Mouse (Mus musculus): ENCODE measurements around the gene Tnpo3. TPM values are rescaled to one million over a fixed set of nuclear protein-coding genes. Genes with fewer than 3 reads are reported as not detected.

Gene Tnpo3
- polyA plus RNA-seq, 1 experiment: 1.1 TPM

- no peaks in the 10 kb centered on the region for H3K36me3 ChIP-seq (ENCODE audit: control insufficient read depth)
- H3K27me3 ChIP-seq (ENCODE audit: control insufficient read depth): peaks cover 63% of the 10 kb centered on the region
- H3K4me1 ChIP-seq (ENCODE audit: control insufficient read depth): no peaks in the 10 kb centered on the region; the same call in 1 of the 2 replicates
- no peak overlapping the region for H3K4me3 ChIP-seq (replicated peaks)
- no peaks in the 10 kb centered on the region; the same call in 1 of the 2 replicates for H3K9me3 ChIP-seq (ENCODE audit: control insufficient read depth, low read length)
- TF ChIP-seq GATA1 (IDR thresholded peaks at IDR 0.05; ENCODE audit: low read length) (no peak), TAL1 (IDR thresholded peaks at IDR 0.05; ENCODE audit: low read length) (no peak)
These were observed 79.6 kb downstream of the Tnpo3 start for GRCm38 (mm10) chr6:29530050-29530449.

DNA sequence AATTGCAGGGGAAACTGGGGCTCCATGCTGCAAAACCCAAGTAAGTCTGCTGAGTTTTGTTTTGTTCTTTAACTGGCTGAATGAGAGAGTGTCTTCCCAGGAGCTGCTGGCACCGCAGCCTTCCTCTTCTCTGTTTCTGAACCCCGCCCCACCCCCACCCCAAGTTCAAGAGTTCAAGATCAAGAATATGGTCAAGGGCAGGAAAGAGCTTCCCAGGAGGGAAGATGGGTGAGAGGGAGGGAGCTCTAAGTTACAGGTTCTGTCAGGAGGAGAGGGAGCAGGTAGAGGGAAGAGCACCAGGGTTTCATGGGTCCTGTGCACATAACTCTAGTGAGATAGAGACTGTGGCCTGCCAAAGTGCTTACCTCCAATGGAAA is 80.3 kb downstream of the Tnpo3 start:
- no peak for TF ChIP-seq GATA1 (IDR thresholded peaks at IDR 0.05; ENCODE audit: low read length)
- Histone ChIP-seq H3K9me3 (ENCODE audit: control insufficient read depth, low read length) (no peaks in the 10 kb centered on the region; the same call in 1 of the 2 replicates), H3K27me3 (ENCODE audit: control insufficient read depth) (peaks cover 67% of the 10 kb centered on the region), H3K4me3 (replicated peaks) (no peak overlapping the region), H3K4me1 (ENCODE audit: control insufficient read depth) (no peaks in the 10 kb centered on the region; the same call in 1 of the 2 replicates), H3K36me3 (ENCODE audit: control insufficient read depth) (no peaks in the 10 kb centered on the region)

- H3K36me3 ChIP-seq (ENCODE audit: control insufficient read depth): no peaks in the 10 kb centered on the region
- H3K4me3 ChIP-seq (replicated peaks): no peak overlapping the region
- H3K9me3 ChIP-seq (ENCODE audit: control insufficient read depth, low read length): no peaks in the 10 kb centered on the region; the same call in 1 of the 2 replicates
- H3K27me3 ChIP-seq (ENCODE audit: control insufficient read depth): peaks cover 72% of the 10 kb centered on the region
- no peak for TF ChIP-seq GATA1 (IDR thresholded peaks at IDR 0.05; ENCODE audit: low read length)
- no peak for TF ChIP-seq TAL1 (IDR thresholded peaks at IDR 0.05; ENCODE audit: low read length)
- H3K4me1 ChIP-seq (ENCODE audit: control insufficient read depth): no peaks in the 10 kb centered on the region; the same call in 1 of the 2 replicates
These were observed 80.9 kb downstream of the Tnpo3 start for GRCm38 (mm10) chr6:29528561-29529443.

GRCm38 (mm10) chr6:29528165-29528505 is 81.6 kb downstream of the Tnpo3 start:
- Histone ChIP-seq H3K4me3 (replicated peaks) (no peak overlapping the region), H3K36me3 (ENCODE audit: control insufficient read depth) (no peaks in the 10 kb centered on the region), H3K27me3 (ENCODE audit: control insufficient read depth) (peaks cover 78% of the 10 kb centered on the region), H3K9me3 (ENCODE audit: control insufficient read depth, low read length) (no peaks in the 10 kb centered on the region; the same call in 1 of the 2 replicates), H3K4me1 (ENCODE audit: control insufficient read depth) (no peaks in the 10 kb centered on the region; the same call in 1 of the 2 replicates)
- no peak for TF ChIP-seq GATA1 (IDR thresholded peaks at IDR 0.05; ENCODE audit: low read length)
- no peak for TF ChIP-seq TAL1 (IDR thresholded peaks at IDR 0.05; ENCODE audit: low read length)

DNA sequence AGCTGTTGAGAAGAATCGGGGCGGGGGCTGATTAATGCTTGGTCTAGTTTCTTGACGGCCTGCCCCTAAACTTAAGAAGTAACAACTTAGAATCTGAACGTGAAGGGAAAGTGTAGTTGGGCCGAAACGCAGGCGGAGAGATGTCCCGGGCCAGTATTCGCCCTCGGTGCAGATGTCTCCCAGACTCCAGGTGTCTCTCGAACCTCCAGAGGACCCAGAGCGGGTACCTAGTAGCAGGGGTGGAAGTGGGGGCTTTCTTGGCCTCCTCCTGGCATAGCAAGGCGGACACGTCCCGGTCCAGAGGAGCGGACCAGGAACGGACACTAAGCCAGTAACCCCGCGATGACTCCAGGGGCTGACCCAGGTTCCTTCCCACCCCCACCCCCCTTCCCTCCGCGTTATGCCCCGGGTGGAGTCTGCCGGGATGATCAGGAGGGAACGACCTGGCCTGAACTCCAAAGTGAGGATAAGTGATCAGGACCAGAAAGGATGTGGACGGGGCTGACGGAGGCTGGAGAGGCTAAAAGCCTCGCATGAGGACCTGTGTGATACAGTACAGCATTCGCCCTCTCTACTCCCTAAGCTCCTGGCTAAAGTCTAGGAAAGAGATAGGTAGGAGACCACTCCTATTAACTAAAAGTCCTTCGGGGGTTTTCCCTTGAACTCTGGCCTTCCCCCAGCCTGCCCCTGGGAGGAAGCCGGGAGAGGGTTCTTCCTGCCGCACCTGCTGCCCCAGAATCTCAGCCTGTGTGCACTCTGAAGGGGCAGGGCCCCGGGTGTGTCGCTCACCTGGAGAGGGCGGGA is 82.1 kb downstream of the Tnpo3 start:
- no peaks in the 10 kb centered on the region; the same call in 1 of the 2 replicates for H3K4me1 ChIP-seq (ENCODE audit: control insufficient read depth)
- TF ChIP-seq GATA1 (IDR thresholded peaks at IDR 0.05; ENCODE audit: low read length) (no peak), TAL1 (IDR thresholded peaks at IDR 0.05; ENCODE audit: low read length) (no peak)
- no peaks in the 10 kb centered on the region; the same call in 1 of the 2 replicates for H3K9me3 ChIP-seq (ENCODE audit: control insufficient read depth, low read length)
- H3K36me3 ChIP-seq (ENCODE audit: control insufficient read depth): no peaks in the 10 kb centered on the region
- no peak overlapping the region for H3K4me3 ChIP-seq (replicated peaks)
- peaks cover 78% of the 10 kb centered on the region for H3K27me3 ChIP-seq (ENCODE audit: control insufficient read depth)

DNA sequence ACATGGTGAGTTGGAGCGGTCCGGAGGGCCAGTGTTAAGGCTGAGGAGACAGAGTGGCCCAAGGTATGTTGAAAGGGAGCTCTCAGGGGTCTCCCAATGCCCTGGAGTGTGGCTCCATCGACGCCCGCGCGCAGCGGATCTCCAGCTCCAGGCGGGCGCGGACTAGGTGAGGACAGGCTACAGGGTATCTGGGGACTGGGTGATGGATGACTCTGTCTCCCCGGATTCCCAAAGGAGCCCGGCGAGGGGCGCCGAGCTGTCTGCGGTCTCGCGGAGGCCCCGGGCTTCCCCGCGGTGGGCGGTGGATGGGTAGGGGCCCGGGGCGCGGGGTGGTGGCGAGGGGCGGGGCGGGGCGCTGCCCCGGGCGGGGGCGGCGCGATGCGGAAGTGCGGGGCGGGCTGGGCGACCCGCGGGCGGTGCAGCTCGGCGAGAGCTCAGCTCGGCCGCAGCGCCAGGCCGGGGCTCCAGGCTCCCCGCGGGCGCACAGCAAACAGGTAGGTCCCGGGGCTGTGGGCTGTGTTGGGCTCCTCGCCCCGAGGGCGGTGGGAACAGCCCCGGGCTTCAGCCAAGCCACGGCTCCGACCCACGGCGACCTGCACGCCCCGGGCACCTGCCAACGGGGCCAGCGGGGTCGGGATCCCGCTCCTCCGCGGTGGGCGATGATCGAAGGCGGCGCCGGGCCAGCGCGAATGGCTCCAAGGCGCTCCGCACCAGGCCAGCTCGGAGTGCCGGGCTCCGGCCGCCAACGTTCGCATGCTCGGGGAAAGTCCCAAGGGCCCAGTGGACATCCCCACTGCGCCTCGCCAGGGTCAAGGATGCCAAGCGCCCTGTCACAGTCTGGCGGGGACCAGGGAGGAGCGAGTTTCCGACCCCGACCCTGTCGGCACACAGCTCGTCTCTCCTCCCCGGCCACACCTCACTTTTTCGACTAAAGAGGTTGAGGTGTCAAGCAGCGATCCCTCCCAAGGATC is 83.1 kb downstream of the Tnpo3 start, which contains the start of gene Irf5:
Gene Irf5 (plus strand): TSS at position 345 of the 971 bp plus-strand sequence.
- no peaks in the 10 kb centered on the region; the same call in 1 of the 2 replicates for H3K4me1 ChIP-seq (ENCODE audit: control insufficient read depth)

DNA sequence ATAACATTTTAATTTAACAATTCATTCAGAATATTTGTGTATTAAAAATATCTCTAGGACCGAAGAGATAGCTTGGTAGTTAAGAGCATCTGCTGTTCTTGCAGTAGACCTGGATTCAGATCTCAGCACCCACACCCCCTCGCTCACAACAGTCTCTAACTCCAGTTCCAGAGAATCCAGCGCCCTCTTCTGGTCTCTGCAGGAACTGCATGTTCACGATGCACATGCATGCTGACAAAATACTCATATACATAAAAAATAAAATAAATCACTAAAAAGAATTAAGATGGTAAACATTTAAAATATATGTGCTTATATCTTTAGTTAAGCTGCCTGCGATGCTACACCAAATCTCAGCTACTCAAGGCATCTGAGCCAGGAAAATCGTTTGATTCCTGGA is 84.4 kb downstream of the Tnpo3 start:
- H3K4me1 ChIP-seq (ENCODE audit: control insufficient read depth): no peaks in the 10 kb centered on the region; the same call in 1 of the 2 replicates
- no peaks in the 10 kb centered on the region; the same call in 1 of the 2 replicates for H3K9me3 ChIP-seq (ENCODE audit: control insufficient read depth, low read length)
- no peaks in the 10 kb centered on the region for H3K36me3 ChIP-seq (ENCODE audit: control insufficient read depth)
- H3K4me3 ChIP-seq (replicated peaks): no peak overlapping the region
- peaks cover 67% of the 10 kb centered on the region for H3K27me3 ChIP-seq (ENCODE audit: control insufficient read depth)
- TF ChIP-seq GATA1 (IDR thresholded peaks at IDR 0.05; ENCODE audit: low read length): no peak
- TF ChIP-seq TAL1 (IDR thresholded peaks at IDR 0.05; ENCODE audit: low read length): no peak

More for the DNA sequence above, 83.1 kb downstream of the Tnpo3 start, which contains the start of gene Irf5:
- H3K36me3 ChIP-seq (ENCODE audit: control insufficient read depth): no peaks in the 10 kb centered on the region
- H3K9me3 ChIP-seq (ENCODE audit: control insufficient read depth, low read length): no peaks in the 10 kb centered on the region; the same call in 1 of the 2 replicates
- no peak for TF ChIP-seq GATA1 (IDR thresholded peaks at IDR 0.05; ENCODE audit: low read length)
- TF ChIP-seq TAL1 (IDR thresholded peaks at IDR 0.05; ENCODE audit: low read length): no peak
- H3K27me3 ChIP-seq (ENCODE audit: control insufficient read depth): peaks cover 78% of the 10 kb centered on the region
- peak within 1 kb of the TSS; percentile 44 for H3K4me3 ChIP-seq (replicated peaks)

DNA sequence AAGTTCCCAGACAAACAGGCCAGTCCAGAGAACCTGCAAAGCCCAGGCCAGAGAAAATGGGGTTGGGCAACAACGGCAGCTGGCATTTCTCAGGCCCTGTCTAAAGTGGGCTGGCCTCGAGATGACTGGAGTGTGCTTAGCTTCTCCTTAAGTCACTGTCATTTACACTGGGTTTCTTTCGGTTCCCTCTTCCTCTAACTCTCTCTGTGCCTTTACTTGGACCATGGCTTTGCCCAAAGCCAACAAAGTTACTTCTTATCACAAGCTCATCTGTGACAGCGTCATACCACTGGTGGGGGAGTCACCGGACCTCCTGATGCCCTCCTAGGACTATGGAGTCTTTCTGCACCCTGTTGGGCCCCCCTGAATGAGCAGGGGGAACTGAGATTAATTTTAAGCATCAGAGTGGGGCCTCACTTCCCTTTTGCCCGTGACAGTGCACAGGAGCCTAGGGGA is 85.6 kb downstream of the Tnpo3 start:
- Histone ChIP-seq H3K27me3 (ENCODE audit: control insufficient read depth) (peaks cover 55% of the 10 kb centered on the region), H3K36me3 (ENCODE audit: control insufficient read depth) (no peaks in the 10 kb centered on the region), H3K4me1 (ENCODE audit: control insufficient read depth) (no peaks in the 10 kb centered on the region; the same call in 1 of the 2 replicates), H3K9me3 (ENCODE audit: control insufficient read depth, low read length) (peaks cover 4% of the 10 kb centered on the region; the same call in 1 of the 2 replicates), H3K4me3 (replicated peaks) (no peak overlapping the region)
- TF ChIP-seq GATA1 (IDR thresholded peaks at IDR 0.05; ENCODE audit: low read length) (no peak), TAL1 (IDR thresholded peaks at IDR 0.05; ENCODE audit: low read length) (no peak)
